Mouse (Mus musculus) E14TG2a.4 (cell line): Measurements from ENCODE around the gene Ccm2.

Experiments used
- CTCF ChIP-seq: conservative IDR thresholded peaks from 2 replicates; pipeline ENCODE4 v1.5.1; 2014; ENCODE audit warnings: low read length
- POU5F1 ChIP-seq: IDR thresholded peaks from 2 replicates; pipeline ENCODE4 v1.6.1; 2014; ENCODE audit warnings: low read length, borderline replicate concordance

GRCm38 (mm10) chr11:6523662-6524088 is 23.0 kb upstream of the Ccm2 start:
- peak; percentile 36; the same call in 1 of the 2 replicates for TF ChIP-seq CTCF
- TF ChIP-seq POU5F1: no peak
